Mouse (Mus musculus) lung, postnatal 0 days (tissue): ENCODE data around the gene Adam12. TPM values are rescaled to one million over a fixed set of nuclear protein-coding genes. Genes with fewer than 3 reads are reported as not detected.

Experiments used
- ATAC-seq: fragments of 200-750 bp; cut with Nextera tagmentation; 2 replicates; pipeline ENCODE4 v1.8.0; 2017; ENCODE audit warnings: moderate library complexity
- DNase-seq: peaks from one replicate; pipeline ENCODE4 v3.0.0-alpha.2; 2016; ENCODE audit warnings: low spot score
- H3K27ac ChIP-seq: fragments of 300-500 bp; sonication (generic); 2 replicates; pipeline ENCODE4 v1.5.1; 2014; ENCODE audit warnings: antibody characterized with exemption, mild to moderate bottlenecking, low read length, mixed read lengths
- H3K27me3 ChIP-seq: fragments of 300-500 bp; sonication (generic); replicated peaks from 2 replicates; pipeline ENCODE4 v1.6.1; 2014; ENCODE audit warnings: low read length, mixed read lengths; ENCODE audit not compliant: insufficient read depth
- H3K36me3 ChIP-seq: fragments of 300-500 bp; sonication (generic); 2 replicates; pipeline ENCODE4 v1.6.1; 2014; ENCODE audit warnings: low read length, mixed read lengths; ENCODE audit not compliant: insufficient read depth
- H3K4me1 ChIP-seq: fragments of 300-500 bp; sonication (generic); 2 replicates; pipeline ENCODE4 v1.6.1; 2014; ENCODE audit warnings: antibody characterized with exemption, low read depth, low read length, mixed read lengths; ENCODE audit not compliant: insufficient read depth
- H3K4me2 ChIP-seq: fragments of 300-500 bp; sonication (generic); replicated peaks from 2 replicates; pipeline ENCODE4 v1.6.1; 2014; ENCODE audit warnings: low read depth, mild to moderate bottlenecking, low read length, moderate library complexity, mixed read lengths
- H3K4me3 ChIP-seq: fragments of 300-500 bp; sonication (generic); 2 replicates; pipeline ENCODE4 v1.5.1; 2014; ENCODE audit warnings: low read depth, low read length
- H3K9ac ChIP-seq: fragments of 300-500 bp; sonication (generic); replicated peaks from 2 replicates; pipeline ENCODE4 v1.6.1; 2014; ENCODE audit warnings: low read depth, mild to moderate bottlenecking
- H3K9me3 ChIP-seq: fragments of 300-500 bp; sonication (generic); 2 replicates; pipeline ENCODE4 v1.6.1; 2016; ENCODE audit warnings: low read length, mixed read lengths
- CTCF ChIP-seq: IDR thresholded peaks from 2 replicates; pipeline ENCODE4 v1.5.1; 2016; ENCODE audit warnings: antibody characterized with exemption, mild to moderate bottlenecking
- EP300 ChIP-seq: IDR thresholded peaks from 2 replicates; pipeline ENCODE4 v1.6.1; 2016; ENCODE audit warnings: antibody characterized with exemption, mild to moderate bottlenecking, control low read depth
- WGBS: fragments of 180-500 bp; shearing (Covaris S2); extraction: QIAGEN DNeasy Blood & Tissue Kit; methylation state at CpG from one replicate; pipeline ENCODE4 v1.1.7; 2014; 5-methylcytosine and 5-hydroxymethylcytosine counted together
- polyA plus RNA-seq: library from polyadenylated mRNA; unstranded; fragments of >200 nt; fragmentation: Nextera tagmentation; extraction: Ambion mirVana; gene quantifications from 2 replicates; pipeline ENCODE4 v1.2.1, GENCODE M21; 2015

Adam12 gene
- polyA plus RNA-seq, 1 experiment from 2014 or later, result 2.5 TPM

DNA sequence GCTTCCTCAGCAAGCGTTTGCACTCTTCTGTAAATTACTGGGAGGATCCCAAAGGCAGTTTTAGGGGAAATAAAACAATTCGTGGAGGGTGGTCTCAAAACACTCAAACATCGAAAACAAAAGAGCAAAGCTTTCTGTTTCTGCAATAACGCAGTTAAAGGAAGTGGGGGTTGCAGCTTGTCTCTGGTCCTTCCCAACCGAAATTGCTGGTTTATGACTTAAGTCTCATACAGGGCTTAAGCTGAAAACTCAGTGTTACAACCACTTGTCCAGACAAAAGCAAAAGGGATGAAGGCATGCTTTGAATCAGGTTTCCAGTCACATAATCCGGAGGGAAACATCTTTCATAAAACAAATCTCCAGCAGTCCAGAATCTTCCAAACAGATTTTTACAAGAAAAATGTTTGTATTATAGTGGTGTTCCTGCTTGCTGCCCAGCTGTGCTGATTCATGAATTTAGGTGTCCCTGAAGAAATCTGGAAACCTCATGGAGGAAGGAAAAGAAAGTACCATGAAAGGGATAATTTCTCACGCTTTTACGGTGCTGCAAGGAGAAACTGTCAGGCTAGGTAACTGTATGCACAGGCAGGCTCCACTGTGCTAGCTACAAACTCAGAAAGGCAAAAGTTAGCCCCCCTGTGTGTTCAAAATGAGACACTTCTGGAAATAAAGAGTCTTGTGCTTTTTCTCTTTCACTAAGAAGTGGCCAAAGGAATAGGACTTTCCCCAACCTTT, 255.4 kb downstream of the Adam12 start:
- TF ChIP-seq CTCF, result no peak
- TF ChIP-seq EP300, result no peak
- no peaks in the 10 kb centered on the region for H3K27me3 ChIP-seq
- no peak overlapping the region for H3K9ac ChIP-seq
- 0 out of 2 replicates have a peak, but pooled peaks cover 1% of the 10 kb centered on the region for H3K4me1 ChIP-seq
- ATAC-seq (no peak), DNase-seq (no peak)
- no peak overlapping the region for H3K4me3 ChIP-seq
- no peaks in the 10 kb centered on the region for H3K9me3 ChIP-seq
- no peak overlapping the region for H3K4me2 ChIP-seq
- WGBS, result 50% methylated on average over 8 of the region's 8 CpGs
- no peak overlapping the region for H3K27ac ChIP-seq
- no peaks in the 10 kb centered on the region for H3K36me3 ChIP-seq

DNA sequence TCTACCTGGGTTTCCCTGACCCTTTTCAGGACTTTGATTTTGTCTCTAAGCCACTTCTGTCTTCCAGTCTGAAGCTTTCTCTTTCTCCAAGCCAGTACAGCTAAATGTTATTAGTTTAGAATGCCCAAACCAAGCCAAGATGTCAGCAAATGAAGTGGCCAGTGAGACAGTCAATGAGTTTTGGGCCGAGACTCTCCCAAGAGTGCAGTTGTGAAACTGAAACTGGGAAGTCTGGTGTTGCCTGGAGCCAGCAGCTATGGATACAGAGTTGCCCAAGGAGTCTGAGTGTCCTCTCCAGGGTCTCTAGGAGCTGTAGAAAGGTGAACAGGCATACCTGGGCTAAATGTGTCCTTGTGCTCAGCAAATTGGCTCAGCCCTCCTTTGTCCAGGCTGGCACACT, 260.9 kb downstream of the Adam12 start:
- Histone ChIP-seq H3K4me3 (no peak overlapping the region), H3K36me3 (no peaks in the 10 kb centered on the region), H3K9me3 (no peaks in the 10 kb centered on the region), H3K9ac (no peak overlapping the region), H3K27me3 (no peaks in the 10 kb centered on the region), H3K27ac (peak overlapping the region; percentile 20; the same call in 1 of the 2 replicates), H3K4me2 (peak overlapping the region; percentile 14; the same call in 1 of the 2 replicates), H3K4me1 (peaks cover 8% of the 10 kb centered on the region; the same call in 1 of the 2 replicates)
- no peak for TF ChIP-seq CTCF
- TF ChIP-seq EP300, result peak; percentile 42; the same call in 1 of the 2 replicates
- ATAC-seq (peak; percentile 94), DNase-seq (peak; percentile 93)
- 24% methylated on average over 1 of the region's 1 CpGs for WGBS

DNA sequence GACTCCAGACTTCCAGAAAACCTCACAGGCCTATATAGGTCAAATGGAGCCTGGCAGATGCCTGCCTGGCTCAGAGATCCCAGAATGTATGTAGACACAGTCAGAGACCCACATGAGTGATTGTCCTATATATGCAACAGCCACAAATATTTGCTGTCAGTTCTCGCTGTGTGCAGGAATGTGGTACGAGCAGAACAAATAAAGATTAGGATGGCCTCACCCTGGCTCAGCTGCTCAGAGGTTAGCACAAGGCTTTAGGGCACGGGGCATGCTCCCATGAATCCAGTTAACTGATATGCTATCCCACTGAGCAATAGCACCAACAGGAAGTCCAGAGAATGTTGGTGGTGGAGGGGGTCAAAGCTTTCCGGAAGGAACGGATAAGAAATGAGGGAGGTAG, 261.5 kb downstream of the Adam12 start:
- Histone ChIP-seq H3K36me3 (no peaks in the 10 kb centered on the region), H3K27ac (peak overlapping the region; percentile 1; the same call in 1 of the 2 replicates), H3K4me2 (no peak overlapping the region), H3K27me3 (no peaks in the 10 kb centered on the region), H3K4me1 (peaks cover 8% of the 10 kb centered on the region; the same call in 1 of the 2 replicates), H3K9ac (no peak overlapping the region), H3K9me3 (no peaks in the 10 kb centered on the region), H3K4me3 (no peak overlapping the region)
- DNase-seq (peak; percentile 16), ATAC-seq (peak; percentile 25; the same call in 1 of the 2 replicates)
- TF ChIP-seq EP300, result no peak
- TF ChIP-seq CTCF, result no peak
- 46% methylated on average over 5 of the region's 5 CpGs for WGBS

DNA sequence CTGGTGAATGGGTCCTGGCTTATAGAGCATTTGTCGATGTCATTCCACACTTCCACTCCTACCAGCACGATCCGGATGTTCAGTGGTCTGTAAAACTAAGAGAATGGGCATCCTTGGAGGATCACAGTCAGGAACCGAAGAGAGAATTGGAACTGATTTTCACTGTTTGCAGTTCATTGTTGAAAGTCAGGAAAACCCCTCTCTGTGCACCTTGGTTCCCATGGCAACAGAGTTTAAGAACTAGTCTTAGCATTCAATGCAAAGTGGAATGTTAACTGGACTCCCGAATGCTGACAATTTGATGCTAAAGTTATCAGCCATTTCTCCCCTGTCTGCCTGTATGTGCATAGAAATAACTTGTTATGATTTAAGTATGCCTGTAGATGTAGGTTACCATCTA, 264.0 kb downstream of the Adam12 start:
- ATAC-seq, result no peak
- H3K36me3 ChIP-seq, result no peaks in the 10 kb centered on the region
- H3K4me1 ChIP-seq, result peaks cover 8% of the 10 kb centered on the region; the same call in 1 of the 2 replicates
- no peak overlapping the region for H3K9ac ChIP-seq
- no peak for DNase-seq
- no peaks in the 10 kb centered on the region for H3K27me3 ChIP-seq
- no peak overlapping the region for H3K27ac ChIP-seq
- H3K4me2 ChIP-seq, result no peak overlapping the region
- TF ChIP-seq EP300 (no peak), CTCF (no peak)
- H3K9me3 ChIP-seq, result no peaks in the 10 kb centered on the region
- no peak overlapping the region for H3K4me3 ChIP-seq
- 72% methylated on average over 5 of the region's 5 CpGs for WGBS

DNA sequence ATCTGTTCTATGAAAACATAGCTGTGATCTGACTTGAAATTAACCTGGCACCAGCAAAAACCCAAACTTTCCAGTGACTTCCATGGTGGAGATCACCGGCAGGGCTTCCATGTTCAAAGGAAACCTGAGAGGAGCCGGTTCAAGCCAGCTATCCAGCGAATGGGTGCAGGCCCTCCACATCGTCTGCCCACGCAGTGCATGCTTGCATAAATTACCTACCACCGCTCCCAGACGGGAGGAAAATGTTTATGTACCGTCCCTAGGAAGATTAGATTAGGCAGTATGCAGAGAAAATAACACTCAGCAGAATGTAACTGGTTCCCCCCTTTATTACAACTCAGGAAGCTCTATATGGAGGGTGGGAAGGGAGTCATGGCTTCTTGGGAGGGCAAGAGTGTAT, 268.4 kb downstream of the Adam12 start:
- H3K9me3 ChIP-seq, result no peaks in the 10 kb centered on the region

DNA sequence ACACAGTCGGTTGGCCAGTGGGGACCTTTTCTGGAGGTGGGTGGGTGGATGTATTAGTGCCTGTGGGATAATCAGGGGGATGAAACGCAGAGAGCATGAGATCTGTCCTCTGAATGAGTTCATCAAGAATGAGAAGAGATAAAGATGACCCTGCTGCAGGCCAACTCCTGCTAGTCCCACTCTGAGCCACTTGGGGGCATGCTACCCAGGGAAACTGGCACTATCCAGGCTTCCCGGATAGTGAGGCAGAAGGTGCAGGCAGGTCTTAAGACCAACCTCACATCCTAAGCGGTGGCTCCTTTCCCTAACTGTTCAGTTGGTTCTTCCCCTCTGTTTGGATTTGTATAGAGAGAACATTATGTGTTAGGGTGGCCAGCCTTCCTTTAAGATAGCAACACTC, 272.7 kb downstream of the Adam12 start:
- Histone ChIP-seq H3K9me3 (no peaks in the 10 kb centered on the region), H3K27ac (no peak overlapping the region), H3K36me3 (no peaks in the 10 kb centered on the region), H3K9ac (no peak overlapping the region), H3K27me3 (no peaks in the 10 kb centered on the region), H3K4me1 (no peaks in the 10 kb centered on the region), H3K4me2 (no peak overlapping the region), H3K4me3 (no peak overlapping the region)
- 68% methylated on average over 4 of the region's 4 CpGs for WGBS
- ATAC-seq (0 out of 2 replicates have a peak, but pooled peaks have one; percentile 34), DNase-seq (no peak)
- peak; percentile 76 for TF ChIP-seq CTCF
- TF ChIP-seq EP300, result no peak

More for the DNA sequence above, 268.4 kb downstream of the Adam12 start:
- no peak overlapping the region for H3K9ac ChIP-seq
- no peaks in the 10 kb centered on the region for H3K27me3 ChIP-seq
- no peak overlapping the region for H3K4me3 ChIP-seq
- H3K27ac ChIP-seq, result no peak overlapping the region
- no peaks in the 10 kb centered on the region for H3K4me1 ChIP-seq
- H3K36me3 ChIP-seq, result no peaks in the 10 kb centered on the region
- TF ChIP-seq EP300, result no peak
- no peak for TF ChIP-seq CTCF
- DNase-seq (no peak), ATAC-seq (no peak)
- WGBS, result 65% methylated on average over 8 of the region's 8 CpGs
- no peak overlapping the region for H3K4me2 ChIP-seq
